Mouse (Mus musculus) hindbrain, postnatal 0 days (tissue): ENCODE results near the gene Irf4. TPM values are rescaled to one million over a fixed set of nuclear protein-coding genes. Genes with fewer than 3 reads are reported as not detected.
A peak's percentile ranks its signal among the peaks of the same experiment; 100 is the strongest.

Experiments used
- ATAC-seq: fragments of 200-750 bp; cut with Nextera tagmentation; 2 replicates; pipeline ENCODE4 v1.8.0; 2017; ENCODE audit warnings: mild to moderate bottlenecking, moderate TSS enrichment, moderate library complexity
- DNase-seq: peaks from one replicate; pipeline ENCODE4 v3.0.0-alpha.2; 2015; ENCODE audit warnings: low spot score
- H3K27ac ChIP-seq: fragments of 300-500 bp; sonication (generic); 2 replicates; pipeline ENCODE4 v1.5.1; 2014; ENCODE audit warnings: mild to moderate bottlenecking
- H3K27me3 ChIP-seq: fragments of 300-500 bp; sonication (generic); 2 replicates; pipeline ENCODE4 v1.6.1; 2014; ENCODE audit warnings: low read length, mixed read lengths; ENCODE audit not compliant: insufficient read depth
- H3K36me3 ChIP-seq: fragments of 300-500 bp; sonication (generic); 2 replicates; pipeline ENCODE4 v1.6.1; 2014; ENCODE audit warnings: low read length, mixed read lengths; ENCODE audit not compliant: insufficient read depth
- H3K4me1 ChIP-seq: fragments of 300-500 bp; sonication (generic); 2 replicates; pipeline ENCODE4 v1.6.1; 2014; ENCODE audit warnings: antibody characterized with exemption, low read length, mixed read lengths; ENCODE audit not compliant: insufficient read depth
- H3K4me2 ChIP-seq: fragments of 300-500 bp; sonication (generic); 2 replicates; pipeline ENCODE4 v1.6.1; 2014; ENCODE audit warnings: low read depth, mild to moderate bottlenecking, low read length, moderate library complexity, mixed read lengths
- H3K4me3 ChIP-seq: fragments of 300-500 bp; sonication (generic); 2 replicates; pipeline ENCODE4 v1.5.1; 2014; ENCODE audit warnings: low read length
- H3K9ac ChIP-seq: fragments of 300-500 bp; sonication (generic); replicated peaks from 2 replicates; pipeline ENCODE4 v1.6.1; 2014; ENCODE audit warnings: mild to moderate bottlenecking, low read length, moderate library complexity, mixed read lengths
- H3K9me3 ChIP-seq: fragments of 300-500 bp; sonication (generic); 2 replicates; pipeline ENCODE4 v1.6.1; 2016; ENCODE audit warnings: low read length, mixed read lengths
- CTCF ChIP-seq: IDR thresholded peaks from 2 replicates; pipeline ENCODE4 v1.5.1; 2016; ENCODE audit warnings: antibody characterized with exemption, control low read depth, low read depth
- WGBS: fragments of 180-500 bp; shearing (Covaris S2); extraction: QIAGEN DNeasy Blood & Tissue Kit; methylation state at CpG from one replicate; pipeline ENCODE4 v1.1.7; 2014; 5-methylcytosine and 5-hydroxymethylcytosine counted together
- polyA plus RNA-seq: library from polyadenylated mRNA; unstranded; fragments of >200 nt; fragmentation: Nextera tagmentation; extraction: Ambion mirVana; gene quantifications from 2 replicates; pipeline ENCODE4 v1.2.1, GENCODE M21; 2015
- total RNA-seq: library from RNA; depleted of rRNA; stranded (reverse); fragments of >200 nt; gene quantifications from 2 replicates; pipeline ENCODE4 v1.2.3, GENCODE M21; 2014; rRNA removed

The Irf4 gene
- total and polyA plus RNA-seq, 2 experiments from 2014 or later = 0.06 TPM; not detected in 1

- ATAC-seq (no peak), DNase-seq (no peak)
- H3K9ac ChIP-seq = no peak overlapping the region
- no peaks in the 10 kb centered on the region for H3K27me3 ChIP-seq
- no peak overlapping the region for H3K27ac ChIP-seq
- H3K4me2 ChIP-seq = no peak overlapping the region
- H3K9me3 ChIP-seq = no peaks in the 10 kb centered on the region
- WGBS = 84% methylated on average over 5 of the region's 5 CpGs
- H3K4me3 ChIP-seq = no peak overlapping the region
- no peaks in the 10 kb centered on the region for H3K4me1 ChIP-seq
- no peak for TF ChIP-seq CTCF
- H3K36me3 ChIP-seq = peaks cover 3% of the 10 kb centered on the region; the same call in 1 of the 2 replicates
Measured at GRCm38 (mm10) chr13:30802336-30802955, 53.4 kb downstream of the Irf4 start.

DNA sequence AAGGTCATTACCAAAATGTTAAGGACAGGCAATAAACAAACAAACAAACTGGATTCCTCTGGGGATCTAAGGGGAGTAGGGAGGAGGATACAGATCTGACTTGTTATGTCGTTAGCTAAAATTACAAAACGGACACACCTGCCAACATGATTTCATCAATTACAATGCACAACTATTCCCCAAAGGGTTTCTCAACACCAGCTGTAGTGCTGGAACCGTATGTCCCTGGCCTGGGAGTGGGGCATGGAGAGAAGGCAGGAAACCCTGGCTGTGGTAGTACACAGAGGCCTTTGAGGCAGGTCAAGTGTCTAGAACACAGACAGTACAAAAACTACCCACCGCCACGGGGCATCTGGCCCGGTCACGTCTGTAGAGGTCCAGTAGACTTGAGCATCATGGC, 60.2 kb downstream of the Irf4 start:
- 73% methylated on average over 7 of the region's 7 CpGs for WGBS
- H3K4me1 ChIP-seq = no peaks in the 10 kb centered on the region
- peak; percentile 56 for ATAC-seq
- no peak overlapping the region for H3K4me2 ChIP-seq
- no peaks in the 10 kb centered on the region for H3K36me3 ChIP-seq
- TF ChIP-seq CTCF = no peak
- H3K9ac ChIP-seq = no peak overlapping the region
- no peaks in the 10 kb centered on the region for H3K27me3 ChIP-seq
- no peak overlapping the region for H3K4me3 ChIP-seq
- peak; percentile 19 for DNase-seq
- no peak overlapping the region for H3K27ac ChIP-seq
- no peaks in the 10 kb centered on the region for H3K9me3 ChIP-seq

- TF ChIP-seq CTCF = no peak
- DNase-seq = no peak
- Histone ChIP-seq H3K4me1 (no peaks in the 10 kb centered on the region), H3K9me3 (no peaks in the 10 kb centered on the region), H3K27ac (no peak overlapping the region), H3K9ac (no peak overlapping the region), H3K4me2 (no peak overlapping the region), H3K4me3 (no peak overlapping the region), H3K27me3 (no peaks in the 10 kb centered on the region), H3K36me3 (peaks cover 8% of the 10 kb centered on the region)
- WGBS = 93% methylated on average over 5 of the region's 5 CpGs
- ATAC-seq = no peak
Measured at GRCm38 (mm10) chr13:30813464-30813863, 64.4 kb downstream of the Irf4 start.

DNA sequence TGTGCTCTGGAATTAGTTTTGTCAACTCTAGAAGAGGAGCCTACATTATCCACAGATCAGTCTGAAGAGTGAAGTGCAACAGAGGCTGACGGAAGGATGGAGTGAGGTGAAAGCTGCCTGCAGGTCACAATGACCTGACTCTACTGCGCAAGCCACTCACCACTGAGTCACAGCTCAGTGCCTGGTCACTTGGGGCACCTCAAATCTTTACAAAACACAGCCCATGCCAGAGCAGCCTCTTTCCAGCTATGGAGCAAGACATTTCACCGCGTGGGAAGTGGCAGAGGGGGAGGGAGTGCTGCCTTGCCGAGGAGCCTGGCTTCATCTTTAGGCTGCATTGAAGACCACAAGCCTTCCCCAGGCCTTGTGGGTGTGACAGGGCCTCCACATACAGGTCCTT, 65.2 kb downstream of the Irf4 start:
- Histone ChIP-seq H3K9ac (no peak overlapping the region), H3K27ac (no peak overlapping the region), H3K36me3 (peaks cover 12% of the 10 kb centered on the region), H3K9me3 (no peaks in the 10 kb centered on the region), H3K4me1 (no peaks in the 10 kb centered on the region), H3K27me3 (no peaks in the 10 kb centered on the region), H3K4me3 (no peak overlapping the region), H3K4me2 (no peak overlapping the region)
- WGBS = 90% methylated on average over 5 of the region's 5 CpGs
- no peak for DNase-seq
- no peak for TF ChIP-seq CTCF
- ATAC-seq = no peak

Other genes starting within 250 kb of the Irf4 start
- 198 and 246 TPM in 2 replicates for gene Uqcrfs1, start 203.9 kb upstream of the Irf4 start, total RNA-seq
- gene Uqcrfs1, start 203.9 kb upstream of the Irf4 start, polyA plus RNA-seq = 382 and 392 TPM in 2 replicates
- 13.0 and 17.2 TPM in 2 replicates for gene Dusp22, start 89.2 kb upstream of the Irf4 start, total RNA-seq
- gene Dusp22, start 89.2 kb upstream of the Irf4 start, polyA plus RNA-seq = 29.4 and 30.1 TPM in 2 replicates
- 0.63 and 1.2 TPM in 2 replicates for gene Hus1b, start 198.5 kb downstream of the Irf4 start, total RNA-seq
- gene Hus1b, start 198.5 kb downstream of the Irf4 start, polyA plus RNA-seq = not detected in 2 replicates
- 41.7 and 49.4 TPM in 2 replicates for gene Exoc2, start 224.9 kb downstream of the Irf4 start, total RNA-seq
- gene Exoc2, start 224.9 kb downstream of the Irf4 start, polyA plus RNA-seq = 35.5 and 36.5 TPM in 2 replicates
- gene Gm5447, start 225.0 kb downstream of the Irf4 start, total RNA-seq = 0.72 TPM in 1 of 2 replicates, not detected in the other
- 0.13 TPM in 1 of 2 replicates, not detected in the other for gene Gm5447, start 225.0 kb downstream of the Irf4 start, polyA plus RNA-seq